Mouse (Mus musculus) spleen, adult 12 weeks (tissue): Measurements from ENCODE around the gene Dgat2l6.

Experiments
- DNase-seq: peaks from one replicate; pipeline ENCODE4 v3.0.0; 2022; ENCODE audit warnings: low spot score

The Dgat2l6 gene

DNA sequence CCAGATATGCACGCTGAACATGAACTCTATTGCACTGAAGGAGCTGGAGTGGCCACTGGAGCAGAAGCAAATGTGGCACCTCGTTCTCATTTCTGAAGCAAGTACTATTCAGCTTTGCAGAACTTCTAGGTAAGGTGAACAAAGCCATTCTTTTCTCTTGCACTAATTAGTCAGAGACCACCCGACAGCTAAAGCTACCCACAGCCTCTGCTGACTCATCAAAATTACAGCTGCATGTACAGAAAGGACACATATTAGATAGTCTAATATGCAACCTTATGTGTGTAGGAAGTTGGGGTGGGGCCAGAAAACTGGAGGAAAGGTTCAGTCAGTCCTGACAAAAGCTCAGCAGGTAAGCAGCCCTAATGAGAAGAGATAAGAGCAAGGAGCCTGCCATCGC, at the start of gene Dgat2l6:
Gene Dgat2l6, plus strand, starts transcription at position 368 of the 400 bp plus-strand sequence.
- no peak for DNase-seq

DNA sequence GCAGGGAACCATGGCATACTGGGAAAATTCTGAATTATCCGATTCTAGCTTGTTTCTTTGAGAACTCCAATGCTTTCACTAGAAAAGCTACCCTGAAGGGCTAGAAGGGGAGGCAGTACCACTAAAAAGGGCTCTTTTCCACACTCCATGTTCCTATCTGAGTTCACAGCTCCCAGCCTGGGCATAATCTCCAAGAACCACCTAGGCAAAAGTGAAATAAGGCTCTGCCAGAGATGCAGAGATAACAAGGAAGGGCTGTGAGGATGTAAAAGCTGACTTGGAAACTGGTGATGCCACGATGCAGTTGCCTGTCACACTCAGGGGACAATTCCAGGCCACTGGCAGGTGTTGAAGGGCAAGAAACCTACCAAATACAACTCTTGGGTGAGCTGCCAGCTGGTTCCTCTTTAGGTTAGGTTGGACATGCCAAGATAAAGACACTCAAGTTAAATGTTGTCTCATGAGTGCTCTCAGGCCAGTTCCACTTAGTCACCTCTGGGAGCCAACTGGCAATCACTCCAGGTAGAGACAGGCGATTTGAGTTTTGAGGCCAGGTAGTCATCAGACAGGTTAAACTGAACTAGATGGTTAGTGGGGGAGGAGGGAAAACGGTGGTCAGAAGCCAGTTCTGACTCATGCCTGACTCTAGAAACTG, 48.9 kb upstream of the Dgat2l6 start:
- no peak for DNase-seq

DNA sequence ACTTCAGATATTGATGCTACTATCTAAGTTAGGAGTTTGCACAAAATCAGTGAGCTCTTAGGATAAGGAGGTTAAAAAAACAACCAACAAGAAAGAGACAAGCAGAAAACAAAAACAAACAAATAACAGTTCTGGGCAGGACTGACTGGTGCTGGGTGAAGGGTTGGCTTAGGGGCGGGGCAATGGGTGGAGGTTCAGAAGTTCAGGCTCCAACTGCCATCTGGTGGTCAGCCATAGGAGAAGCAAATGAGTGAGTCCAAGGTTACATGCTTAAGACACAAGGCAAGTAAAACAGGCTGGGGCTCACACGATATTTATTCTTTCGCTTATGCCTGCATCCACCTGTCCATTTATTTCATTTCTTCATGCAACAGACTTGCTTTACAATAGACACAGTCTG, 44.3 kb upstream of the Dgat2l6 start:
- peak; percentile 23 for DNase-seq

DNA sequence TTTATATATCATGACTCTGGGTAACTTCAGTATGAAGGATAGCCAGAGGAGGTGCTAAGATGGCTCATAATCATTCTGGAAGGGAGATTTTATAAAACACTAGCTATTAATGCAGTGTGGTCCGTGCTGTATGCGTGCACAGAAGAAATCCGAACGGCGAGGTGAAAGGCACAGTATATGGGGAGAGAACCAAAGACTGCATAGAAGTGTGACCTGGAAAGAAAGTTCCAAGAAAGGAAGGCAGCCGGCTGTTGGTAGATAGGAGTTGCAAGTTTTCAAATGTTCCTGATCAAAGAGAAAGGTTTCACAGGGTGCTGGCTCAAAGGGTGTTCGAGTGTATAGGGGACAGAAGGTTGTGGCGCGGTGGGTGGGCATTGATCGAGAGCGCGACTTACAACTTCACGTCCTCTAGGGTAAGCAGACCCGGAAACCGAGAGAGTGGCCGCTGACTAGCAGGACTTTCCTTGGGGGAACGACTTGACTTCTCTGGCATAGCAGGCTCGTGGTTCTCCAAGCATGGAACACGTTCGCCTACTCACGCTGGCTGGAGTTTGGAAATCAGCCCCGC, 31.1 kb upstream of the Dgat2l6 start:
- DNase-seq, result no peak

DNA sequence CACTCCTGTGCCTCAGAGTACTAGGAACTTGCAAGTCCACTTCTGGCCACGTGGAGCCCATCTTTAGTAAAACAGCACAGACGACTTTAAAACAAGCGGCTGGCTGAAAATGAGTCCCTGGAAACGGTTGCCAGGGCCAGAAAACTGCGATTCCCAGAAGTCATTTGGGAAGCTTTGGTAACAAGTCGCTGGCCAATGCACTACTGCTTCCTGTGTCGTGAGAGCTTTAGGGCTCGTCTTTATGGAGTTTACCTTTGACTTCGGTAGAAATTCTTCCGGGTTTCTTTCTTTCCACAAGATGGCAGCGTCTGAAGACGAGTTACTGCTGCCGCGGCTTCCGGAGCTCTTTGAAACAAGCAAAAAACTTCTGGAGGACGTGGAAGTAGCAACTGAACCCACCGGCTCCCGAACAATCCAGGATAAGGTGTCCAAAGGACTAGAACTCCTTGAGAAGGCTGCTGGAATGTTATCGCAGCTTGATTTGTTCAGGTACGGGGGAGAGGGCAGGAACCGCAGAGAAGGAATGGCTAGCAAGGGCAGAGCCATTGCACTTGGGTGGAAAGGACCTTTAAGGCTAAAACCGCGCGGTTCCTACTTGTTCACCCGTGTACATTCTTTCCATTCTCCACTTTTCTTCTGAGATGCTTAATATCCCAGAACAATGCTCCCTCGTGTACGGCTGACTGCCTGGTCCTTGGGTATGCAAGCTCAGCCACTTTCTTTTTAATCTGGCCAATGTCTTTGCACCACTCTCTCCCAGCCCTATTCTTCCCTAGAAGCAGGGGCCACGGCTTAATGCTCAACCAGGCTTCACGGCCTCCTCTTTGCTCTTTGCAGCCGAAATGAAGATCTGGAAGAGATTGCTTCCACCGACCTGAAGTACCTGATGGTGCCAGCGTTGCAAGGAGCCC, 30.3 kb upstream of the Dgat2l6 start, which contains the start of gene Igbp1:
Gene Igbp1, plus strand, starts transcription at position 224 of the 911 bp plus-strand sequence.
- DNase-seq, result peak; percentile 50

DNA sequence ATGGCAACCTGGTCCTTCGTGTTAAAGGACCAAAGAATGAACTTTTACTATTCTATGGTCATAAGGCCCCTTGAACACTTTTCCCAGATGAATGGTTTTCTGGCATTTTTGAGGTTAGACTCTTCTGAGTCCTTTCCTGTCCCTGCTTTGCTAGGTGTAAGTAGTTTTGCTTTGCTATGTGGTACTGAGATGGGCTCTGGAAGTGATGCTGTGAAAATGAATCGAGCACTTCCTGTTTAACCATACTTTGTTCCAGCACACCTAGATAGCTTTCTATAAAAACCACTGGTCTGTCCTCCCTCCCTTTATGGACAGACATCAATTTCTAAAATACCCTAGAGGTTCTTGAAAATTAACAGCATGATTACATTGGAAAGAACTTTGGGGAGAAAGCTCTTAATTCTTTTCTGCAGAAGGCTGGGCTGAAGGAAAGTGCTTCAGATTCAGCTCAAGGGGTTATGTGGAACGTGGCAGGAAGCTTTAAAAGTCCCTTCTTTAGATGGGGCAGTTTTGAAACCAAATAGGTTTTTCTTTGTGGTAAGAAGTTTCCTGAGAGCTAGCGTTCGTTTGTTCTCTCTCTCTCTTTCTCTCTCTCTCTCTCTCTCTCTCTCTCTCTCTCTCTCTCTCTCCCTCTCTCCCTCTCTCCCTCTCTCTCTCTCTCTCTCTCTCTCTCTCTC, 20.3 kb upstream of the Dgat2l6 start:
- no peak for DNase-seq

DNA sequence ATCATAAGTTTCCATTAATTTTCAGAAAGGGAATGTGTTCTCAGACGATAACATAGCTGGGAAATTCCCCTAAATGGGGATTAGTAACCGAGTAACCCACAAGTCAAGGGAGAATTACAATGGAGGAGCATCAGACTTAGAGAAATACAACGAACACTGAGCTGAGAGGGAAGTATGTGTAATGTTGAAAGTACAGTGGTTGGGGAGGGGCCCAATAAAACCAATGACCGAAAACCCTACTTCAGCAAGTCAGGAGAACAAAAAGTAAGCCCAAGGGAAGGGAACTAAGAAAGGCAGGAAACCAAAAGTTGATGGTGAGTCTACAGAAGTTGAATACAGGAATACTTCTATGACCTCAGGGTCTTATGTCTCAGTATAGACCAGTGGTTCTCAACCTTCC, 16.5 kb upstream of the Dgat2l6 start:
- no peak for DNase-seq

DNA sequence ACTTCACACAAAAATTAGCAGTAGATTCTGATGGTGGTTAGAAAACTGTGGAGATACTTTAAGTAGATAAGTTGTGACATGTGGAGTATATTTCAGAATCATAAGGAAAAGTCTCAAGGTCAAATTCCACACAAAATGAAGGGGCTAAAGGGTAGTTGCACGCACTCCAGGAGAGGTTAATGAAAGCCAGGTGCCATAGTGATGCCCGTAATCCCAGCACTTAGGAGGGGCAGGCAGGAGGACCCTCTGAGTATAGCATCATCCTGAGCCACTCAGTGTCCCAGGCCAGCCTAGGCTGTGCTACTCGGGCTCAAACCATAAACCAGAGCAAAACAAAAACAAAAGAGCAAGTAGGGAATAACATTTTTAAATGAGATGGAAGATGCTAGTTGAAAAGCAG, 14.7 kb upstream of the Dgat2l6 start:
- DNase-seq, result no peak

DNA sequence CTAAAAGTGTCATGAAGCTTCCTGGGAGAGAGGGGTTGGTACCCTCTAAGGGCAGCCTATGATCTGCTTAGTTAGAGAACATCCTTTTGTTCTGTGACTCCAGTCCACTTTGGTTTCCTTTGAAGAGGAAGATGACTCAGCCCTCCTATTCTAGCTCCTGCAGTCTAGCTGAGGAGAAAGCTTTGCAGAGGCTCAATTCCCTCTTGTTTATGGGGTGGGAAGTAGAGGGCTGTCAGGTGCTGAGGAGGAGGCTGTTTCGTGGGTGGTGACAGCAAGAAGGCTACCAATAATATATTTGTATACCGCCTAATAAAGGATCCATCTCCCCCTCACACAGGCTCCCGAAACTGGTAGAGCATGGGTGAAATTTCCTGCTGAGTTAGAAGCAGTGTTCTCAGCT, 8.0 kb upstream of the Dgat2l6 start:
- no peak for DNase-seq

DNA sequence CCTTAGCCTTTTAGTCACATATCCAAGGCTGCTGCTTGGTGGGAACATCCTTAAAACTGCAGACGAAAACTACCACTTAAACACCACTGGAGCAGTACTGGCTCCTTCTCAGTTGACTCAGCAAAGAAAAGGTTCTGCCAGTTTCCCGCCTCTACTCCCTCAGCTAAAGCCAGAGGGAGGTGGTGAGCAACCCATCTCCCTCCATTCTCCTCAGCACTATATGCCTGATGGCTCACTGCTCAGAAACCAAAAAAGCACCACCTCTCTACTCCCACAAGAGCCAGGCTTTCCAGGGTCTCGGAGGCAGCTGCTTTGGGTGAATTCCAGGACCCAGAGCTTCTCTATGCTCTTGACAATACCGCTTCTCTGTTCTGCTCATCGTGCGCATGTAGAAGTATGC, 7.0 kb upstream of the Dgat2l6 start:
- DNase-seq, result no peak

DNA sequence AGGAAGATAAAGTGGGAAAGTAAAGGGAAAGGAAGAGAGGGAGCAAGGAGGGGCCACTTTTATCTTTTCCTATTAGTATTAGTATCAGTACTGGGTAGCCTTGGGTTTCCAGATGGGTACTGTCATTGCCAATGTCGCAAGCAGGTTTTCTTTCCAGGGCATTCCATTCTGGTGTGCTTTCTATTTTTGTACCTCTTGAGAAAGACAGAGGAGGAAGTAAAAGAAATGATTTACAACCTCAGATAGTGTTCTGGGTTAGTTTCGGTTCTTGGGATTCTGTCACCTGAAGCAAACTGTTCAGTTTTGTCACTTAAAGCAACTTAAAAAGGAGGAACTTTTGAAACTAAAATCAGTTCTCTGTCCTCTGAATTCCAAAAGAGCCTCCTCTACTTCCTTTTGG, 6.1 kb upstream of the Dgat2l6 start:
- DNase-seq, result no peak

DNA sequence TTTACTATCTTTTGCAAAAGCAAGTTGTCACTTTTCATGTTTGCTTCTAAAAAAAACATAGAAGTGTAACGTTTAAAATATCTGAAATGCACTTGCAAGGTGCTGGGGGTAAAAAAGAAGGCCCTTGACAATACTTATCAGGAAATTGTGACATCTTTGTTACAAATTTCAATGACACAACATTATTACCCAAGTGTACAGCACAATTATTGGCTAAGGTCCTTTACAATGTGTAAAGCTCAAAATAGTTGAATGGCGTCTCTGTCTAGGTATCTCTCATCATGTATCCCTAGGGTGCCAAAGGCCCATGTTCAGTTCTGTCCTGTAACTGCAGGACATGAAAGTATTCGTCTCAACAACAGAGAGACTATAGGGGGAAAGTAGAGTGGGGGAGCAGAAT, 31.4 kb downstream of the Dgat2l6 start:
- no peak for DNase-seq

DNA sequence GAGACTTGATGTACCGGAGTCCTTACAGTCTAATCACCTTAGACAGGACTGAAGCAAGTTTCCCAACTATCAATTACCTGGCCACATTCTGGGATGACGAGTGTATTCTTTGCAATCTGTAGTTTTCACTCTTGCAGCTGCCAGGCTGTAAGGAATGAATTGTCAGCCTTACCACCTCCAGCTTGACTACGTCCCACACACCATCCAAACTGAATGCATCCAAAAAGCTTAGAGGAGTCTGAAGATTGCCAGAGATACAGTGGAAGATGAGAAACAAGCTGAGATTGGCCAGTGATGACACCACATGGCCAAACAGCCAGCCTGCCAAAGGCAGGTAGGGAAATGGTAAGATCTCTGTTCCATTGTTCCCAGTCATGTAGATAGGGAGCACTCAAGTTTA, 41.1 kb downstream of the Dgat2l6 start:
- no peak for DNase-seq

DNA sequence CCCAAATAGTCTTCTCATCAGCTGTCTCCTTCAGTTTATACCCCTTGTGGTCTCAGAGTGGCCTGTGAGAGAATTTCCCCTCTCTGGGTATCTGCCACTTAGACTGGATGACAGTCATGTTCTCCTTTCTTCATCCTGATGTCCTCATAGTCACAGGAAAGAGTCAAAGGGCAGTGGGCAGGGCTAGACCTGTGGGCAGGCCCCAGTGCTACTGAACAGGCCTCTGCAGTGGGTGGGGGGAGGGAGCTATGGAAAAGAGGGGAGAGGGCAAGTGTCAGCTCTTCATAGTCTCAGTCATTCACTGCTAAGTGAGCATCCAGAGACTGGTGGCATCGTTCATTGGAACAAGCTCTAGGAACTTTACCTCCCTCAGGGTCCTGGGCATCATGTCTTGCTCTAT, 47.3 kb downstream of the Dgat2l6 start, which contains the start of gene Awat1:
Gene Awat1, plus strand, starts transcription at position 301 of the 400 bp plus-strand sequence.
- no peak for DNase-seq

DNA sequence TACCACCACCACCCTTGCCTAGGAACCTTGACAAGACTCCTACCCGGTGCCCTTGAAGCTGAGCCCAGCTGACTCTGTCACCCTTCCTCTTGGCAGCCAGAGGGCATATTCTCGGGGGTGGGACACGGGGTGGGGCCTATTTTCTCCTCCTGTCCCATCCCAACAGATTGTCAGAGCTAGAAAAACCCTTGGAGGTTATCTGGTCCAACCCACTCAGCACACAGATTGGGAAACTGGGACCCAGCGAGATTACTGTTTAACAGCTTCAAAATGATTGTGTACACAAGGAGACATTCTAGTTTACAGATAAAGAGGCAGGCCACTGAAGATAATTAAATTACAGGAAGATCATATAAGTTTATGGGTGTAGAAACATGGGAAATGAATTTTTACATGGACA, 70.2 kb downstream of the Dgat2l6 start, which contains the start of gene P2ry4:
Gene P2ry4, minus strand, starts transcription at position 79 of the 400 bp plus-strand sequence.
- DNase-seq, result no peak
